Mouse (Mus musculus) heart, postnatal 0 days (tissue): Measurements from ENCODE around the gene Tipin. TPM values are rescaled to one million over a fixed set of nuclear protein-coding genes. Genes with fewer than 3 reads are reported as not detected.

Experiments
- ATAC-seq: fragments of 200-750 bp; cut with Nextera tagmentation; 2 replicates; pipeline ENCODE4 v1.8.0; 2017; ENCODE audit warnings: low read depth, moderate number of reproducible peaks, moderate library complexity; ENCODE audit not compliant: insufficient read depth
- DNase-seq: peaks from one replicate; pipeline ENCODE4 v3.0.0-alpha.2; 2016; ENCODE audit warnings: low spot score
- H3K27ac ChIP-seq: fragments of 300-500 bp; sonication (generic); 2 replicates; pipeline ENCODE4 v1.5.1; 2014; ENCODE audit warnings: low read depth, mild to moderate bottlenecking
- H3K27me3 ChIP-seq: fragments of 300-500 bp; sonication (generic); 2 replicates; pipeline ENCODE4 v1.6.1; 2014; ENCODE audit warnings: low read length, mixed read lengths; ENCODE audit not compliant: control insufficient read depth, insufficient read depth
- H3K36me3 ChIP-seq: fragments of 300-500 bp; sonication (generic); replicated peaks from 2 replicates; pipeline ENCODE4 v1.6.1; 2014; ENCODE audit warnings: low read length, mixed read lengths; ENCODE audit not compliant: control insufficient read depth, insufficient read depth
- H3K4me1 ChIP-seq: fragments of 300-500 bp; sonication (generic); 2 replicates; pipeline ENCODE4 v1.6.1; 2014; ENCODE audit warnings: antibody characterized with exemption; ENCODE audit not compliant: control insufficient read depth, insufficient read depth
- H3K4me2 ChIP-seq: fragments of 300-500 bp; sonication (generic); 2 replicates; pipeline ENCODE4 v1.6.1; 2014; ENCODE audit warnings: low read depth, mild to moderate bottlenecking, low read length, moderate library complexity
- H3K4me3 ChIP-seq: fragments of 300-500 bp; sonication (generic); 2 replicates; pipeline ENCODE4 v1.5.1; 2014; ENCODE audit warnings: low read depth, low read length
- H3K9ac ChIP-seq: fragments of 300-500 bp; sonication (generic); replicated peaks from 2 replicates; pipeline ENCODE4 v1.6.1; 2014; ENCODE audit warnings: low read depth, low read length, mixed read lengths
- H3K9me3 ChIP-seq: fragments of 300-500 bp; sonication (generic); replicated peaks from 2 replicates; pipeline ENCODE4 v1.6.1; 2016; ENCODE audit warnings: low read length; ENCODE audit not compliant: control insufficient read depth
- CTCF ChIP-seq: IDR thresholded peaks from 2 replicates; pipeline ENCODE4 v1.5.1; 2016; ENCODE audit warnings: antibody characterized with exemption, control low read depth, low read depth
- EP300 ChIP-seq: IDR thresholded peaks from 2 replicates; pipeline ENCODE4 v1.6.1; 2016; ENCODE audit warnings: antibody characterized with exemption, low read depth
- WGBS: fragments of 180-500 bp; shearing (Covaris S2); extraction: QIAGEN DNeasy Blood & Tissue Kit; methylation state at CpG from one replicate; pipeline ENCODE4 v1.1.7; 2014; 5-methylcytosine and 5-hydroxymethylcytosine counted together
- polyA plus RNA-seq: library from polyadenylated mRNA; unstranded; fragments of >200 nt; fragmentation: Nextera tagmentation; extraction: Ambion mirVana; gene quantifications from 2 replicates; pipeline ENCODE4 v1.2.1, GENCODE M21; 2015
- total RNA-seq: library from RNA; depleted of rRNA; stranded (reverse); fragments of >200 nt; gene quantifications from 2 replicates; pipeline ENCODE4 v1.2.3, GENCODE M21; 2014; ENCODE audit warnings: low replicate concordance; rRNA removed

Gene Tipin
- total RNA-seq, result 19.8 and 20.9 TPM in 2 replicates
- polyA plus RNA-seq, result 54.1 and 60.7 TPM in 2 replicates

DNA sequence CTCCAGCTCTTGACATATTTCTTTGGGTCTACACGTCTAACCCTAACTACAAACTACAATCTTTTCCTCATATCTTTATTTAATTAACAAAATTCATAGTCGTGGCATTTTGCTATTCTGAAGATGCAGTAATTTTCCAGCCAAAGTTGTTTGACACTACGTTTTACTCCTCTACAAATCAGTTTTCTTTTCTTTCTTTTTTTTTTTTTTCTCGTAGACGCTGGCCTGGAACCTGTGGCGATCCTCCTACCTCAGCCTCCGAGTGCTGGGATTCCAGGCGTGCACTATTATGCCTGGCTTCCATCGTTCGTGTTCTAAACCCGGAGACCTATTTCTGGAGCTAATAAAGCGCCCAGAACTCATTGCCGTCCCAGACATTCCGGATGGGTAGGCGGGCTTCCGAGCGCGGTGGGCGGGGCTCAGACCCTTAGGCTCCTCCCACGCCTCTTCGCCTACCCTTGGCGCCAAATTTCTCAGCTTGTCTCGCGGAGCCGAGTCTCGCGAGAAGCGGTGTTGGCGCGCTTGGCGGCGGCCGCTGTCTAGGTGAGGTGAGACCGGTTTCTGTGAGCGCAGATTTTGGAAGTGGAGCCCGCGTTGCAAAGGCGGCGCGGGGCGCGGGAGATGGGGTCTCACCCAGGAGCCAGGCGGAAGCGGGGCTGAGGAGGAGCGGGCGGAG is at the start of gene Tipin:
TSS of gene Tipin (plus strand) at position 477 of the 676 bp plus-strand sequence.
- peak; percentile 93 for DNase-seq
- H3K9me3 ChIP-seq, result no peaks in the 10 kb centered on the region
- peak within 1 kb of the TSS; percentile 84 for H3K27ac ChIP-seq
- H3K36me3 ChIP-seq, result no peaks in the 10 kb centered on the region
- no peaks in the 10 kb centered on the region for H3K27me3 ChIP-seq
- peak within 1 kb of the TSS; percentile 82 for H3K4me3 ChIP-seq
- H3K9ac ChIP-seq, result peak within 1 kb of the TSS; percentile 89
- WGBS, result 3% methylated on average over 46 of the region's 46 CpGs
- 0 out of 2 replicates have a peak, but pooled peaks cover 7% of the 10 kb centered on the region for H3K4me1 ChIP-seq
- peak; percentile 95 for ATAC-seq
- peak within 1 kb of the TSS; percentile 84 for H3K4me2 ChIP-seq
- TF ChIP-seq CTCF, result no peak
- peak; percentile 95 for TF ChIP-seq EP300

DNA sequence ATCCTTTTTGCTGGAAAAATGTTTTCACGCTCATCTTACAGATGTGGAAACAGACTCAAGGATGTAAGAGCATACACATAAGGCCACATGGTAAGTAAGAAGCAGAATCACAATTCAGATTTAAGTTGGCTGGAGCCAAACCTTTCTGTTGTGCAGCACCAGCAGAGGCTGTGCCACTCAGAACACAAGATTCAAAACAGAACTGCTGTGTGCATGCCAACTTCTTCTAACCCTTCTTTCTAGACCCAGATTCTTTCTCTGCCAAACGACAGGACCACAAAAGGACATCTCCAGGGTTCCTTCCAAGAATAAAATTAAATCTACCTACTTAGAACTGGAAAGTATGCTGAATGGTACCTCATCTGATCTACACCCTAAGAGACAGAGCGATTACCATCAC is 49.7 kb upstream of the Tipin start:
- H3K4me1 ChIP-seq, result peaks cover 24% of the 10 kb centered on the region
- TF ChIP-seq EP300 (no peak), CTCF (no peak)
- H3K9me3 ChIP-seq, result no peaks in the 10 kb centered on the region
- no peak for DNase-seq
- no peak for ATAC-seq
- H3K36me3 ChIP-seq, result no peaks in the 10 kb centered on the region
- no peaks in the 10 kb centered on the region for H3K27me3 ChIP-seq
- H3K27ac ChIP-seq, result peak overlapping the region; percentile 57
- 0 out of 2 replicates have a peak overlapping the region, but pooled peaks have one; percentile 14 for H3K4me2 ChIP-seq
- no peak overlapping the region for H3K4me3 ChIP-seq
- 0 out of 2 replicates have a peak overlapping the region, but pooled peaks have one; percentile 23 for H3K9ac ChIP-seq
- WGBS, result 68% methylated on average over 3 of the region's 3 CpGs

DNA sequence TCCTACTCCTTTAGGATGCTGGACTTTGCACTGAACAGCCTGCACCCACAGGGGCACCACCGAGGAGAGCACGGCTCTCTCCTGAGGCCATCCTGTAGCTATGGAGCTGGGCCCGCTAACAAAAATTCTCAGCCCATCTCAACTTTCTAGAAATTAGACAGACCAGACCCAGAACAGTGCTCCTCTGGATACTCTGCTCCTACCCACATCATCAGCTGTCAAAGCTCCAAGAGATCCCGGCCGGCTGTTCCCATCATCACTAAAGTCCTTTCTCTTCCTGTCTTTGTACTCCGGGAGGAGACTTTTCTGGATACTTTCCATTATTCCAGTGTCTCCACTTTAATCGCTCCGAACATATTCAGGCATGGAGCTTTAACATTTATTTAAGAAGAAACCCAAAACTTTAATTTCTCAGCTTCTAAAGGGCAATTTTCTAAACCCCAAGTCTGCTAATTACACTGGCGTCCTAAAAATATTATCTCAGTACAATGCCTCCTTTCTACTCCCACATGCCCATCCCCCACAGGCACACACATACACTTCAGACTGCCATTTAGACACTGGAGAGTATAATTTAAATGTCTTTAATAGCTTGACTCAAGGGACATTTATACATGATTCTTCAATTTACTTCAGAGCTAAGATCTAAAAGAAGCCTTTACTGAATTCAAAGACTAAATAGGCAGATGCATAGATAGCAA is 49.0 kb upstream of the Tipin start:
- no peaks in the 10 kb centered on the region for H3K36me3 ChIP-seq
- H3K27me3 ChIP-seq, result no peaks in the 10 kb centered on the region
- H3K9me3 ChIP-seq, result no peaks in the 10 kb centered on the region
- peak overlapping the region; percentile 29 for H3K4me2 ChIP-seq
- TF ChIP-seq CTCF (no peak), EP300 (no peak)
- WGBS, result 43% methylated on average over 9 of the region's 9 CpGs
- no peak overlapping the region for H3K9ac ChIP-seq
- peak; percentile 57; the same call in 1 of the 2 replicates for ATAC-seq
- peaks cover 24% of the 10 kb centered on the region for H3K4me1 ChIP-seq
- peak overlapping the region; percentile 57 for H3K27ac ChIP-seq
- H3K4me3 ChIP-seq, result no peak overlapping the region
- peak; percentile 35 for DNase-seq

DNA sequence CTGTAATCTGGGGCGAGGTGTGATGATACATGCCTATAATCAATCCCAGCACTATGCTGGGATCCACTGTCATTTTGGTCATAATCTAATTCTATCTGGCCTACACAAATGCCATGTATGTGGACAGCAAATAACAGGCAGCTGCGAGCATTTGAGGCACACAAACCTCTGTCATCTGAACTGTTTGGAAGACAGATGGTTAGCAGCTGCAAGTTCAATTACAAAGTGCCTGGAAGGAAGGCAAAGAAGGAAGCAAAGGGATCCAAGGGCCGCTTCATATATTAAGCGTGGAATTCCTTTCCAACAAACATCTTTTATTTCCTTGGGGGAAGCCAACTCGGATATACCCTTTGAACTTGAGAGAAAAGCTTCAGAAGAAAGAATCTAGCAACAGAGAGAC is 47.7 kb upstream of the Tipin start:
- no peaks in the 10 kb centered on the region for H3K9me3 ChIP-seq
- no peaks in the 10 kb centered on the region for H3K27me3 ChIP-seq
- TF ChIP-seq EP300 (no peak), CTCF (no peak)
- peaks cover 18% of the 10 kb centered on the region; the same call in 1 of the 2 replicates for H3K4me1 ChIP-seq
- ATAC-seq, result no peak; the same call in 1 of the 2 replicates
- no peaks in the 10 kb centered on the region for H3K36me3 ChIP-seq
- 0 out of 2 replicates have a peak overlapping the region, but pooled peaks have one; percentile 56 for H3K27ac ChIP-seq
- no peak for DNase-seq
- 69% methylated on average over 5 of the region's 5 CpGs for WGBS
- H3K4me3 ChIP-seq, result no peak overlapping the region
- H3K4me2 ChIP-seq, result no peak overlapping the region
- no peak overlapping the region for H3K9ac ChIP-seq

GRCm38 (mm10) chr9:64234768-64235435 is 46.5 kb upstream of the Tipin start, which contains the start of gene Uchl4:
Gene Uchl4 (plus strand): TSS chr9:64235201.
- no peak for ATAC-seq
- Histone ChIP-seq H3K9me3 (no peaks in the 10 kb centered on the region), H3K4me1 (peaks cover 18% of the 10 kb centered on the region; the same call in 1 of the 2 replicates), H3K4me2 (no peak within 1 kb of the TSS), H3K27ac (peak within 1 kb of the TSS; percentile 56; the same call in 1 of the 2 replicates), H3K27me3 (no peaks in the 10 kb centered on the region), H3K36me3 (no peaks in the 10 kb centered on the region), H3K4me3 (no peak within 1 kb of the TSS), H3K9ac (no peak within 1 kb of the TSS)
- 93% methylated on average over 8 of the region's 8 CpGs for WGBS
- DNase-seq, result no peak
- TF ChIP-seq EP300 (no peak), CTCF (no peak)
